Mouse (Mus musculus): ENCODE measurements around the gene Ube2ql1.

- TF ChIP-seq POLR2A (IDR thresholded peaks at IDR 0.05; ENCODE audit: low read depth, low read length) (no peak), CTCF (IDR thresholded peaks at IDR 0.05; ENCODE audit: extremely low read depth, insufficient read length, insufficient replicate concordance, low read depth, low read length) (no peak)
Measured at GRCm38 (mm10) chr13:69739091-69739758, 464 bp downstream of the Ube2ql1 start.
